Mouse (Mus musculus) yolk sac, embryonic 10.5 days (tissue): ENCODE measurements around the gene Huwe1.

ENCODE experiments used
- DNase-seq: peaks from one replicate; pipeline ENCODE4 v3.0.0-alpha.2; 2017; ENCODE audit warnings: low spot score

Huwe1 gene

GRCm38 (mm10) chrX:151951181-151951580, 150.6 kb downstream of the Huwe1 start:
- DNase-seq: no peak
